Mouse (Mus musculus): ENCODE data around the gene Cryl1. TPM values are rescaled to one million over a fixed set of nuclear protein-coding genes. Genes with fewer than 3 reads are reported as not detected.
A peak's percentile ranks its signal among the peaks of the same experiment; 100 is the strongest.

Gene Cryl1
- total RNA-seq, 2 experiments from 2014 or later = 5.0 to 5.4 TPM

GRCm38 (mm10) chr14:57376956-57377355 lies 21.4 kb downstream of the Cryl1 start:
- intact Hi-C loops (cut with DNase I) = loop anchor here (10.0 kb wide), 3 partner anchors 148 to 538 kb away; partner anchors contain the start of gene Il17d
- DNase-seq = no peak

- intact Hi-C loops (cut with DNase I) = loop anchor here (10.0 kb wide), 3 partner anchors 149 to 539 kb away; partner anchors contain the start of gene Il17d
- no peak for DNase-seq
Observed at GRCm38 (mm10) chr14:57376016-57376415, 22.3 kb downstream of the Cryl1 start.

- DNase-seq = no peak
- intact Hi-C loops (cut with DNase I) = loop anchor here (10.0 kb wide), 3 partner anchors 150 to 540 kb away; partner anchors contain the start of gene Il17d
Observed at GRCm38 (mm10) chr14:57375205-57375604, 23.1 kb downstream of the Cryl1 start.

- intact Hi-C loops (cut with DNase I) = loop anchor here (5.0 to 10.0 kb wide), 4 partner anchors 152 to 542 kb away; partner anchors contain the start of gene Il17d
- DNase-seq = peak; percentile 22 to 53
Observed at GRCm38 (mm10) chr14:57372348-57373102, 25.8 kb downstream of the Cryl1 start.

- intact Hi-C loops (cut with DNase I) = no loop called here
- no peak for DNase-seq
Observed at GRCm38 (mm10) chr14:57367327-57367726, 31.0 kb downstream of the Cryl1 start.

GRCm38 (mm10) chr14:57366724-57367123 lies 31.6 kb downstream of the Cryl1 start:
- intact Hi-C loops (cut with DNase I) = no loop called here

GRCm38 (mm10) chr14:57365341-57365740 lies 33.0 kb downstream of the Cryl1 start:
- intact Hi-C loops (cut with DNase I) = no loop called here
- DNase-seq = no peak

More at GRCm38 (mm10) chr14:57366724-57367123, 31.6 kb downstream of the Cryl1 start:
- DNase-seq = no peak

GRCm38 (mm10) chr14:57363833-57364232 lies 34.5 kb downstream of the Cryl1 start:
- DNase-seq = no peak
- intact Hi-C loops (cut with DNase I) = no loop called here

- intact Hi-C loops (cut with DNase I) = loop anchor here (1.0 kb wide), 1 partner anchor 254 kb away; no protein-coding TSS in a partner anchor
- peak; percentile 50 to 54 for DNase-seq
Observed at GRCm38 (mm10) chr14:57362726-57363660, 35.3 kb downstream of the Cryl1 start.

- intact Hi-C loops (cut with DNase I) = no loop called here
- no peak for DNase-seq
Observed at GRCm38 (mm10) chr14:57357030-57357429, 41.3 kb downstream of the Cryl1 start.

GRCm38 (mm10) chr14:57351521-57352235 lies 46.7 kb downstream of the Cryl1 start:
- no peak for DNase-seq
- intact Hi-C loops (cut with DNase I) = no loop called here

- intact Hi-C loops (cut with DNase I) = no loop called here
- DNase-seq = no peak
Observed at GRCm38 (mm10) chr14:57349955-57350354, 48.4 kb downstream of the Cryl1 start.

GRCm38 (mm10) chr14:57348155-57348554 lies 50.2 kb downstream of the Cryl1 start:
- intact Hi-C loops (cut with DNase I) = no loop called here
- no peak for DNase-seq

- intact Hi-C loops (cut with DNase I) = no loop called here
- DNase-seq = no peak
Observed at GRCm38 (mm10) chr14:57346135-57346534, 52.2 kb downstream of the Cryl1 start.

GRCm38 (mm10) chr14:57344781-57345492 lies 53.4 kb downstream of the Cryl1 start:
- intact Hi-C loops (cut with DNase I) = no loop called here
- no peak for DNase-seq

- intact Hi-C loops (cut with DNase I) = no loop called here
- no peak for DNase-seq
Observed at GRCm38 (mm10) chr14:57343057-57343750, 55.1 kb downstream of the Cryl1 start.

- intact Hi-C loops (cut with DNase I) = no loop called here
- no peak for DNase-seq
Observed at GRCm38 (mm10) chr14:57342316-57343055, 55.8 kb downstream of the Cryl1 start.

- DNase-seq = no peak
- intact Hi-C loops (cut with DNase I) = no loop called here
Observed at GRCm38 (mm10) chr14:57338666-57339065, 59.7 kb downstream of the Cryl1 start.

Data from gastrocnemius, postnatal 36 days (tissue).